Comparison of ENCODE assay signal across 8 mouse cellular contexts in the genomic region with DNA sequence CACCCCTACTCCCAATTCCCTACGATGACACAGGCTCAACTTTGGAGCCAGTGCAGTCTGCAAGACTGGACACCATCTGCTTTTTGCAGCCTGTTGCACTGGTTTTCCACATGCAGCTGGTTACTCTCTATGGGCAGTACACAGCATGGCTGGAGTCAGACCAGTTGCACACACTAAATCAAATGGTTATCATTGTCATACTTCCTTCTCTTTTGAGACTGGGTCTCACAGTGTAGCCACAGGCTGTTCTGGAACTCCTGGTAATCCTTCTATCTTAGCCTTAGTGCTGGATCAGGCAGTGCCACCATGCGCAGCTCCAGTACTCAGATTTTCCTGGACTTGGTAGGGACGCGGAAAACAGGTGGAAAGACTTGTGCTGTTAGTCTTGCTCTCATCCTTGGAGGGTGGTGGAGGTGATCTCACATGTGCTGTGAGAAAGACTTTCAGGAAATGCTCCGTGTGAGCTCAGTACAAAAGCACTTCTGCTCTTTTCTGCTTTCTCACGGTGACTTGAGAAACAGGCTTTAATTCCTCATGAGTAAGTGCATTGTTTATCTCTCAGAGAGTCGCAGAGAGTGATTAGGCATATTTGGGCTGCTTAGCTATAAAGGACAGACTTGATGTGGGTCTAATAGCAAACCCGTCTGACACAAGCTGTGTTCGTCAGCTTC. TPM values are rescaled to one million over a fixed set of nuclear protein-coding genes. Genes with fewer than 3 reads are reported as not detected.
A peak's percentile ranks its signal among the peaks of the same experiment; 100 is the strongest.
DNase-seq lines count a peak whose midpoint lies in the region; ATAC-seq and TF ChIP-seq lines count a peak whose summit lies in the region.

No protein-coding gene starts in this region.

- H3K27ac ChIP-seq in kidney, adult 2 months (ENCODE audit: insufficient read depth, low read depth, low read length) = peak overlapping the region; percentile 62
- H3K27ac ChIP-seq in hindbrain, embryonic 12.5 days = peak overlapping the region; percentile 76

- TF ChIP-seq POLR2A in kidney, adult 2 months (IDR thresholded peaks at IDR 0.05; ENCODE audit: low read depth, low read length) = no peak
- no peak for TF ChIP-seq POLR2A in brain, embryonic 14.5 days (IDR thresholded peaks at IDR 0.05; ENCODE audit: borderline replicate concordance, extremely low read depth, insufficient read depth, insufficient read length, poor library complexity, severe bottlenecking)

- H3K4me3 ChIP-seq in kidney, adult 2 months (ENCODE audit: insufficient read depth, low read depth, low read length) = peak overlapping the region; percentile 87
- H3K4me3 ChIP-seq in hindbrain, embryonic 12.5 days = peak overlapping the region; percentile 65
- H3K4me3 ChIP-seq in megakaryocyte, embryonic 14.5 days (replicated peaks) = peak overlapping the region; percentile 98

- peak overlapping the region; percentile 81 for H3K4me2 ChIP-seq in hindbrain, embryonic 12.5 days (replicated peaks)

- no peak for DNase-seq in kidney, adult 2 months
- no peak for DNase-seq in kidney, adult 8-10 months
- DNase-seq in brain, embryonic 14.5 days (ENCODE audit: low read depth) = peak; percentile 10
- DNase-seq in right cerebral cortex, adult 2 months (ENCODE audit: low spot score in 2 of 2) = no peak
- no peak for DNase-seq in layer of hippocampus, adult 9-10 months (ENCODE audit: low spot score)
- DNase-seq in gastrocnemius, adult 8-10 months (ENCODE audit: low spot score in 2 of 2) = no peak

- TF ChIP-seq CTCF in kidney, adult 2 months (conservative IDR thresholded peaks at IDR 0.05; ENCODE audit: insufficient read depth, insufficient read length, low read depth, low read length) = no peak
- TF ChIP-seq CTCF in brain, embryonic 14.5 days (IDR thresholded peaks at IDR 0.05; ENCODE audit: borderline replicate concordance, extremely low read depth, insufficient read depth, insufficient read length) = no peak

- H3K4me1 ChIP-seq in kidney, adult 2 months (ENCODE audit: control insufficient read depth, insufficient read depth, low read length) = peaks cover 10% of the 10 kb centered on the region; the same call in 1 of the 2 replicates
- peaks cover 12% of the 10 kb centered on the region for H3K4me1 ChIP-seq in hindbrain, embryonic 12.5 days
- H3K4me1 ChIP-seq in megakaryocyte, embryonic 14.5 days = peaks cover 82% of the 10 kb centered on the region

- ATAC-seq in hindbrain, embryonic 12.5 days (ENCODE audit: low FRiP score) = no peak; the same call in 1 of the 2 replicates

- WGBS in kidney, adult 2 months = 16% methylated on average over 9 of the region's 9 CpGs
- 29% methylated on average over 9 of the region's 9 CpGs for WGBS in hindbrain, embryonic 12.5 days

- H3K36me3 ChIP-seq in kidney, adult 2 months (ENCODE audit: control insufficient read depth, insufficient read depth, low read length) = no peaks in the 10 kb centered on the region
- H3K36me3 ChIP-seq in hindbrain, embryonic 12.5 days = peaks cover 17% of the 10 kb centered on the region
- H3K36me3 ChIP-seq in megakaryocyte, embryonic 14.5 days (replicated peaks; ENCODE audit: low read length) = peaks cover 24% of the 10 kb centered on the region

- peak overlapping the region; percentile 58 for H3K9ac ChIP-seq in hindbrain, embryonic 12.5 days

- no peaks in the 10 kb centered on the region for H3K9me3 ChIP-seq in hindbrain, embryonic 12.5 days (replicated peaks)
- H3K9me3 ChIP-seq in megakaryocyte, embryonic 14.5 days = no peaks in the 10 kb centered on the region

- no peaks in the 10 kb centered on the region for H3K27me3 ChIP-seq in kidney, adult 2 months (replicated peaks; ENCODE audit: control insufficient read depth, insufficient read depth, low read length)
- H3K27me3 ChIP-seq in hindbrain, embryonic 12.5 days = peaks cover 8% of the 10 kb centered on the region; the same call in 1 of the 2 replicates
- no peaks in the 10 kb centered on the region for H3K27me3 ChIP-seq in megakaryocyte, embryonic 14.5 days (replicated peaks)

RNA-seq across cellular contexts. Expression of a gene that starts 0.7 kb away (rescaled TPM):
- polyA plus RNA-seq in kidney, adult 2 months (2012; rRNA removed) = 321 and 366 TPM in 2 replicates
- polyA plus RNA-seq in brain, embryonic 14.5 days (2012; rRNA removed) = 224 and 284 TPM in 2 replicates
- 352 and 355 TPM in 2 replicates for polyA plus RNA-seq in hindbrain, embryonic 12.5 days (2016; fragmentation: Nextera tagmentation; extraction: Ambion mirVana)
- polyA plus RNA-seq in megakaryocyte, embryonic 14.5 days (2012; ENCODE audit: insufficient read depth, low replicate concordance) = 173 and 451 TPM in 2 replicates
- 10 to 100 TPM; 81.4 to 87.7 (median 84.4) TPM for total RNA-seq in gastrocnemius, adult 8-10 months (2022)

RNA-seq across cellular contexts. Expression of a gene that starts 21.2 kb away (rescaled TPM):
- polyA plus RNA-seq in kidney, adult 2 months (2012; rRNA removed) = 51.7 and 58.4 TPM in 2 replicates
- polyA plus RNA-seq in brain, embryonic 14.5 days (2012; rRNA removed) = 70.9 and 84.3 TPM in 2 replicates
- polyA plus RNA-seq in hindbrain, embryonic 12.5 days (2016; fragmentation: Nextera tagmentation; extraction: Ambion mirVana) = 52.2 and 54.1 TPM in 2 replicates
- polyA plus RNA-seq in megakaryocyte, embryonic 14.5 days (2012; ENCODE audit: insufficient read depth, low replicate concordance) = 11.1 TPM in 1 of 2 replicates, not detected in the other
- 1 to 10 TPM; 6.5 to 9.8 (median 7.8) TPM for total RNA-seq in gastrocnemius, adult 8-10 months (2022)

RNA-seq across cellular contexts. Expression of a gene that starts 36.6 kb away (rescaled TPM):
- polyA plus RNA-seq in kidney, adult 2 months (2012; rRNA removed) = 0.98 and 1.3 TPM in 2 replicates
- 24.3 and 54.4 TPM in 2 replicates for polyA plus RNA-seq in brain, embryonic 14.5 days (2012; rRNA removed)
- polyA plus RNA-seq in hindbrain, embryonic 12.5 days (2016; fragmentation: Nextera tagmentation; extraction: Ambion mirVana) = 27.9 and 30.9 TPM in 2 replicates
- not detected in 2 replicates for polyA plus RNA-seq in megakaryocyte, embryonic 14.5 days (2012; ENCODE audit: insufficient read depth, low replicate concordance)
- total RNA-seq in gastrocnemius, adult 8-10 months (2022) = under 1 TPM in 2 of 4 experiments, not detected in 2; 0.16 to 0.48 TPM

RNA-seq across cellular contexts. Expression of a gene that starts 45.0 kb away (rescaled TPM):
- 45.5 and 51.0 TPM in 2 replicates for polyA plus RNA-seq in kidney, adult 2 months (2012; rRNA removed)
- polyA plus RNA-seq in brain, embryonic 14.5 days (2012; rRNA removed) = 145 and 205 TPM in 2 replicates
- 54.8 and 62.1 TPM in 2 replicates for polyA plus RNA-seq in hindbrain, embryonic 12.5 days (2016; fragmentation: Nextera tagmentation; extraction: Ambion mirVana)
- 22.2 and 47.0 TPM in 2 replicates for polyA plus RNA-seq in megakaryocyte, embryonic 14.5 days (2012; ENCODE audit: insufficient read depth, low replicate concordance)
- 10 to 100 TPM; 14.5 to 19.5 (median 14.7) TPM for total RNA-seq in gastrocnemius, adult 8-10 months (2022)

RNA-seq across cellular contexts. Expression of a gene that starts 51.1 kb away (rescaled TPM):
- polyA plus RNA-seq in kidney, adult 2 months (2012; rRNA removed) = 4.5 and 5.2 TPM in 2 replicates
- polyA plus RNA-seq in brain, embryonic 14.5 days (2012; rRNA removed) = 16.0 and 23.9 TPM in 2 replicates
- 10.8 and 11.6 TPM in 2 replicates for polyA plus RNA-seq in hindbrain, embryonic 12.5 days (2016; fragmentation: Nextera tagmentation; extraction: Ambion mirVana)
- polyA plus RNA-seq in megakaryocyte, embryonic 14.5 days (2012; ENCODE audit: insufficient read depth, low replicate concordance) = 13.0 and 25.6 TPM in 2 replicates
- total RNA-seq in gastrocnemius, adult 8-10 months (2022) = under 1 TPM; 0.07 to 0.51 (median 0.19) TPM

Comparison
In these comparisons a context has a peak if more than half of its experiments do, and no peak if none do; other contexts are left out.
1. RNA of a gene that starts 36.6 kb away (polyA plus RNA-seq): 24.3 to 54.4 TPM in brain, embryonic 14.5 days and 27.9 to 30.9 TPM in hindbrain, embryonic 12.5 days; 0.98 to 1.3 TPM in kidney, adult 2 months and not detected in megakaryocyte, embryonic 14.5 days; every median in the first group is over 10 times any median in the second.
2. Peak in every context shown above with its lines, with median percentiles within 50 percentile points of each other: H3K4me3 ChIP-seq.